Mouse (Mus musculus): ENCODE measurements around the gene Ccdc162.

Ccdc162 gene

DNA sequence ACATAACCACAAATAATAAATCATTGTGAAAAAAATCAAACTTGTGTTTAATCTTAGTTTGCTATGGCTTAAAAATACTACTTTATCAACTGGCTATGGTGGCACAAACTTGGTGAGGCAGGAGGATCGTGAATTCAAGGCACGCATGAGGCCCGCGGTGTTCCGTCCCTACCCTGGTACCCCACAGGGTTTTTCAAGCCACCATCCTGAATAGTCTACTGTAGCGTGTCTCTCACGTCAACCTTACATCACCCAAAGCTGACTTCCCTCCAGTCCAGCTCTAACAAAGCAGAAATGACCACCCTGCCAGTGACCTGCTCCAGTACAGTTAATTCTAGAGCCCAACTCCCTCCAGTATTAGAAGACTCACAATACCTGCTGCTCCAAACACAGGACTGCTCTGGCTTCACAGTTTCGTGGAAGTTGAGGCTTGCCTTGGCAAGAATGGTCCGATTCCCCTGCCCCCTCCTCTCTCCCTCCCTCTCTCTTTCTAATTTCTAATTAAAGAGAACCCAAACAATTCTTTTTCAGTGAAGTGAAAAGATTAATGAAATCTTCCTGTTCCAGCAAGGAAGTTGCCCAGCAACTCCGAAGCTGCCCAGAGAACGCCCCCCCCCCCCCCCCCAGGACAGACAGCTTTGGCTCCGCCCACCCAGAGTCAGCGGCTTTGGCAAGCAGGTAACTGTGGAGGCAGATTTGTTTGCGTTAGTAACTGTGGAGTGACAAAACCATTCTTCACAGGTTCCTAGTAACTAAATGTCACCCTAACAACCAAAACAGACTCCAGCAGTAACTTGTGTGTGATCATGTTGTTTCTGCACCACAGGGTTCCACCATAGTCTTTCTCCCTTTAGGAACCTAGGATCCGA lies at the start of gene Ccdc162:
Gene Ccdc162 (minus strand): TSS at position 606 of the 869 bp plus-strand sequence.
- DNase-seq (ENCODE audit: low read depth in 2 of 2, low spot score in 2 of 2): no peak

DNA sequence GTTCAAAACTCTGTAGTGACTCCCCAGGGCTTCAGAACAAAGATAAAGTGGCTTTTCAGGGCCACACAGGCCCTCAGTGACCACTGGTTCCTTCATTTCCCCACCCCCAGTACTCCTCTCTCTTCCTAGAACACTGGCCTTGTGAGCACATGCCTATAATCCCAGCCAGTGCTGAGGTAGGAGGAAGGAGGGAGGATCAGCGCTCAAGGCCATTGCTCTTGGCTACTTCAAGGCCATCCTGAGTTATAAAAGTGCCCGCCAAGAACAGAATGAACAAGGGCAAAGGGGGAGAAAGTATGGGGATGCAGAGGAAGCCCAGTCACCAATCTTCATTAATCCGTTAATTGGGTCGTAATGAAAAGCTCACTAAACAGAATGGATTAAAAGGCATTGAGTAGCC lies 49.2 kb upstream of the Ccdc162 start:
- no peak for DNase-seq (ENCODE audit: low read depth in 2 of 2, low spot score in 2 of 2)

DNA sequence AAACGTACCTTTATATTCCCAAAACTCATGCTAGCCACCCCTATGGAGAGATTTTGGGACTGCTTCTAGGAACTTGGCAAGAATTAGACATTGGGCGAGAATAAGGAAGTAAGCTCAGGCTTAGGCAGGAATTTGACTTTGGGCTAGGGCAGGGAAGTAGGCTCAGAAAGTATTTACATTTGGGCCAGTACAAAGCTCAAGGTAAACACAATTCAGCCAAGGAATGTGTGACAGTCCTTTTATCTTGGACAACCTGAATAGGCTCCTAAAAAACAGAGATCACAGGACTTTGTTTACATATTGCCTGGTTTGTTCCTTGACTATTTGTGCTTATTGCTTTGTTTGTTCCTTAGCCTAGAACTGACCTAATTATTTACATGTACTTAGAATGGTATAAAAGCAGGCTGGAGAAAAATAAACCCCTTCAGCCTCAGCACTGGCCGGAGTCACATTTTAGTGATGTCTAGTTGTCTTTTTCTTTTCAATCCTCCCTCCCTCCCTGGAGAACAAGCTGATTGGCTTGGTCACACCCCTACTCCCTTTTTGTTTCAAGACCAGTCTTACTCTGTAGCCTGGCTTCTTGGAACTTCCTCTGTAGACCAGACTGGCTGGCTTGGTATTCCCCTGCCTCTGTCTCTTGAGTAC lies 47.4 kb upstream of the Ccdc162 start:
- DNase-seq (ENCODE audit: low read depth in 2 of 2, low spot score in 2 of 2): no peak

DNA sequence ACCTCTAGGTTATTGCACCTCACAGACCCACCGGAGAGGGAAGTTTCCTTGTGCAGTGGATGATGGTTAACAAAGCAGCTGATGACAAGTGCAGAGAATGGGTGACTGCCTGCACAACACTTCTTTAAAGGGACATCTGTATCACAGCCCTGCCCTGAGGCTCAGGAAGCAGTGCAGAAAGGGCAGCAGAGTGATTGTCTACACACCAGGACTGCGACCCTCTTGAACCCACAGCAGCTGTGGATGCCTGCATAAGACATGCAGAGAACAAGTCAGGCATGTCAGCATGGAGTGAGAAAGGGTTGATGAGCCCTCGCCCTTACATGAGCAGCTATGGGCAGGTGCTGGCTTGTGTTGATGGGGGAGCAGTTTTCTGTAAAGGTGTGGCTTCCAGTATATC lies 44.4 kb upstream of the Ccdc162 start:
- DNase-seq (ENCODE audit: low read depth in 2 of 2, low spot score in 2 of 2): no peak

DNA sequence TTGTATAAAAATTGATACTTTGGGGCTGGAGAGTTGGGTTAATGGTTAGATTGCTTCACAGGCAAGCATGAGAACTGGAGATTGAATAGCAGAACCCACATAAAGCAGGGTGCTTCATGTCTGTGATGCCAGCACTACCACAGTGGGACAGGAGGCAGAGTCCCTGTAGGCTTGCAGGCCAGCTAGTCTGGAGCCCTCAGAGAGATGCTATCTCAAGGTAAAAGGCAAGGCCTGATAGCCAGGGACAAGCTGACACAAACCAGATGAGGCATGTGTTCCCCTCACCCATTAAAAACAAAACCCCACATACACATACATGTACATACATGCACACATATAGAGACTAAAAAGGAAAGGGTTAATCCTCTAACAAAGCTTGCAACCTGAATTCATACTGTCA lies 41.6 kb upstream of the Ccdc162 start:
- no peak for DNase-seq (ENCODE audit: low read depth in 2 of 2, low spot score in 2 of 2)

DNA sequence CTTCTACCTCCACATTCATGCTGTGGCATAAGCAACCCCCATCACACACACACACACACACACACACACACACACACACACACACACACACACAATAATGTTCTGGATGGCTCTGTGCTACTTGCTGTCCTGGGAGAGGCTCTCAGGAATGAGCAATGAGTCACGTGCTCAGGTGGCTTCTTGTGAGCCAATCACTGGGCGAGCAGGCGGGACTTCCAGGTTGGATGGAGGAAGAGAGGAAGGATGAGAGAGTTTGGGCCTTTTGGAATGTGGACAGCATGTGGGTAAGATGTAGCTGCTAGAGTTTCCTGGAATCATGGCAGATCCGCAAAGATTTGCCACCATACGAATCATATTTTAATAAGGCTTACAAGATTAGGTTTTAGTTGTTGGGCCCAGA lies 40.8 kb upstream of the Ccdc162 start:
- no peak for DNase-seq (ENCODE audit: low read depth in 2 of 2, low spot score in 2 of 2)

DNA sequence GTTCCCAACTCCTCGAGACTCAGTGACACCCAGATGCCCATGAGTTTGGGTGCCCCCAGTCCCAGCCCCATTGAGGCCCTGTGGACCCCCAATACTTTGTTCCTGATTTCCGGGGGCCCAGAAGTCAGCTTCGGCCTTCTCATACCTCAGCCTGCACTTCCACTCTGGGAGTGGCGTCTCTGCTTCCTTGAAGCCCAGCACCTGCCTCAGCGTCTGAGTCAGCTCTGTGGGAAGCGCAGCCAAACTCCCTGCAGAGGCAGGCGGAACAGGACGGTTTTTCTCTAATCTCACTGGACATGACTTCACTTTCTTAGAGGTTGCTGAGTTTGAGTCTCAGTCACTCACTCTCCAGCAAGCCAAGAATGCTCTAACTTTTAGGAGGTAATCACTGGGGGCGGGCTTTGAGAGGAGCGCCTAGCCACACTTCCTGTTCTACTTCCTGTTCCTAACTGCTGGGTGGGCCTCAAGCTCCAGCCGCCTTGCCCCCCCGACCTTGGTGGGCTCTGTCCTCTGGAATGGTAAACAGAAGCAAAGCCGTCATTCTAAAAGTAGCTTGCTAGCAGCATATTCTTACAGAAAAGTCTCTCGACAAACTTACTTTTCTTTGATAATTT lies 35.5 kb upstream of the Ccdc162 start:
- peak; percentile 11 to 24 for DNase-seq (ENCODE audit: low read depth in 2 of 2, low spot score in 2 of 2)

DNA sequence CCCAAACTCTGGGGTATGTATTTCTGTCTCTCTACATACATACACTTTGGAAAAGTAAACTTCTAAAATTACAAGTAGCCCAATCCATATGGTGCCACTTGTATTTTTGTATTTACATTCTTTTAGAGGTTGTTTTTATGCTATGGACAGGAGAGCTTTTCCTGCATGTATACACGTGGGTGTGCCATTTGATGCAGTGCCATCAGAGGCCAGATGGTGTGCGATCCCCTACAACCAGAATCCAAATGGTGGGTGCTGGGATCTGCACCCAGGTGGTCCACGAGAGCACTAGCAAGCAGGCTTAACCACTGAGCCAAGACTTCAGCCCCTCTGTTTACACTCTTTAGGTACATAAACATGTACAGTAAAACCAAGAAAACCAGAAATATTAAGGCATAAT lies 32.9 kb upstream of the Ccdc162 start:
- DNase-seq (ENCODE audit: low read depth in 2 of 2, low spot score in 2 of 2): no peak

DNA sequence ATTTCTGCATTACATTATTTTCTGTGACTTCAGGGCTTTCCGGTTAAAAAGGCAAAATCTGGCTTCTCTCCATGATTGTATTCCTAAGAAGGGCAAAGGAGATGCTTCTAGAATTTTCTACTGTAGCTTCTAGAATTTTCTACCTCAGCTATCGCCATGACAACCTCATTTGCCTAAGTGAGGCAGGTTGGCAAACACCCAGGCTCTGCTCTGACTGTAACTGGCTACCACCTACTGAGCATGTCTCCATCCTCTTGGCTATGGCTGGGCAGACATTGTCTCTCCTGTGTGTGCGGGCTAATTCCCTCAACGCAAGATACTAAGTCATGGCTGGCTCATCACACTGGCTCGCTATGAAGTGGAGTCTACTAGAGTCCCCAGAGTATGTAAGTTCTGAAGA lies 30.1 kb upstream of the Ccdc162 start:
- no peak for DNase-seq (ENCODE audit: low read depth in 2 of 2, low spot score in 2 of 2)

DNA sequence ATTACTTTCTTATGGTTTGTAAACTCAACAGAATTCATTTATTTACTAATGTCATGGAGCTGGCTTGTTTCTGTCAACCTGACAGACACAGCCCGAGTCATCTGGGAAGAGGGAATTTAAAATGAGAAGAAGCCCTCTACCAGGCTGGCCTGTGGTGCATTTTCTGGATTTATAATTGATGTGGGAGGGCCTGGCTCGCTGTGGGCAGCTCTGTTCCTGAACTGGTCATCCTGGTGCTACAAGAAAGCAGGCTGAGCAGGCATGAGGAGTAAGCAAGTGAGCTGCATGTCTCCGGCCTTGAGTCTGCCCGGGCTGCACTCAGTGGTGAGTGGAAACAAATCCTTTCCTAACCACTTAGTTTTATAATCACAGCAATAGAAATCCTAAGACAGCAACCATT lies 27.6 kb upstream of the Ccdc162 start:
- DNase-seq (ENCODE audit: low read depth in 2 of 2, low spot score in 2 of 2): no peak

DNA sequence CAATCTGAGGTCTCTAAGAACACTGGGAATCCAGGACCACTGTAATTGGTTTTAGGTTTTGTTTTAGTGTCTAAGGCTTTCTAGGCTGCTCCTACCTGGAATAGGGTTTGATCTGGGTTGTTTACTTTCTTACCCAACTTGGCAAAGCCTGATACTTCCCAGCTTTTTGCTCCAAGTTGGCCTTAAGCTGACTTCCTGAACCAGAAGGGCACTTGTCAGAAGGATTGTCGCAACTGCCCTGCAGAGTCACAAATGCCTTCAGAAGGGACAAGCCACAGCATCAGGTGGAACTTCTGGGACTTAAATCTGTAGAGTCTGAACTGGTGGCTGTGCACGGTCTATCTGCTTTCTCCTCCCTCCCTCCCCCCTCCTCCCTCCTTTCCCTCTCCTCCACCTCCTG lies 23.8 kb upstream of the Ccdc162 start:
- DNase-seq (ENCODE audit: low read depth in 2 of 2, low spot score in 2 of 2): no peak

DNA sequence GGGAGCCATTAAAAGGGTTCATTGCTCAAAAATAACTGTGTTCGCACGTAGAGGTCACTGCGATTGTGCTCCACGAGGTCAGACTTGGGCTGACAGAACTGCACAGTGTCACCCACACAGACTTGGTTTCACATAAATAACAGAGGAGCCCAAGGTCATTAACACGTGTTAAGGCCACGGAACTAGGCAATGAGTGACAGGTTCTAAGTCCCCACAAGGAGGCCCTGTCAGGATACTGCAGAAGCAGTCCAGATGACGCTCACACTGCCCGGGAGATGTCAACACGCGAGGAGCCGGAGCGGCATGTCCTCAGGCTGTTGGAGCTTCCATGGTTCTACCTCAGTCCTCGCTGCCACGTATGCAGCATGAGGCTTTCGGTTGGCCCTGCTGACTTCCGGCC lies 20.8 kb upstream of the Ccdc162 start:
- no peak for DNase-seq (ENCODE audit: low read depth in 2 of 2, low spot score in 2 of 2)

DNA sequence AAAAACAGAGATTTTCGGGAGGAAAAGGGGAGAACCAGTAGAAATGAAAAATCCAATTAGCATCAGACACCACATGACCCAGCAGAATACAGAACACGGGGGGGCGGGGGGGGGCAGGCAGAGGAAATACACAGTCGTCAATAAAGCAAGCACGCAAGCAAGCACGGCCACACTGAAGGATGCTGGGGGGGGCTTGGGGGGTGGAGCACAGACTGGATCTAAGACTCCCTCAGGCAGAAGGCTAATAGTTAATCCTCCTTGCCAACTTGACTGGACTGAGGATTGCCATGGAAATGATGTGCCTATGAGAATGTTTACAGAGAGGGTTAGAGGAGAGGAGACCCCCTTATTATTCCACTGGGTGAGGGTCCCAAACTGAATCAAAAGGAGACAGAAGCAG lies 19.0 kb upstream of the Ccdc162 start:
- DNase-seq (ENCODE audit: low read depth in 2 of 2, low spot score in 2 of 2): no peak

DNA sequence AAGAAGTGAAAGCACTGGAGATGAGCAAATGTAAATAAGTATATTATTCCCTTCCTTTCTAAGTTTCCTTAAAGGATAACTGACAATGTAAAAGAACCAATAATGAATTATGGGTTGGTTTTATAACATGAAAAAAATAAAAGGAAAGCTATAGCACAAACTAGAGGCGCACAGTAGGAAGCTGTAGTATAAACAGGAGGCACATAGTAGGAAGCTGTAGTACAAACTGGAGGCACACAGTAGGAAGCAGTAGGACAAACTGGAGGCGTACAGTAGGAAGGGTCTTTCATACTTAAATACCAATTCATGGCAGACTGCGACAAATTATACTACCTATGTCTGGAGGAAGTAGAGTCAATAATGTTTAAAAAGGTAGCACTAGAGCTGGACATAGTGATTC lies 16.8 kb upstream of the Ccdc162 start:
- no peak for DNase-seq (ENCODE audit: low read depth in 2 of 2, low spot score in 2 of 2)

DNA sequence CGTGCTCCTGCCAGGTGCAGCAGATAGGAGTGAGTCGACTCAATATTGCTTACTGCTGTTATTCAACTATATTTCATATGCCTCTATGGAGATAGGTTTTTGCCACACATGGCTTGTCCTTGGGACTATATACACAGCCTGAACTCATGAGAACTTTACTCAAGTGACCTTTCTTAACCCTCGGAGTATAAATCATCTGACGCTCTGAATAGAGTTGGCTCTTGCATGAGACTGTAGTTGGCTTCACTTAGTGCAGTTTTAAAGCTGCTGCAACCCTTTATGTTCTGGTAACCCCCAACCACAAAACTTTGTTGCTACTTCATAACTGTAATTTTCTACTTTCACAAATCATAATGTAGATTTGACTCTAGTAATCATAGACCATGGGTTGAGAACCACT lies 15.5 kb upstream of the Ccdc162 start:
- no peak for DNase-seq (ENCODE audit: low read depth in 2 of 2, low spot score in 2 of 2)

DNA sequence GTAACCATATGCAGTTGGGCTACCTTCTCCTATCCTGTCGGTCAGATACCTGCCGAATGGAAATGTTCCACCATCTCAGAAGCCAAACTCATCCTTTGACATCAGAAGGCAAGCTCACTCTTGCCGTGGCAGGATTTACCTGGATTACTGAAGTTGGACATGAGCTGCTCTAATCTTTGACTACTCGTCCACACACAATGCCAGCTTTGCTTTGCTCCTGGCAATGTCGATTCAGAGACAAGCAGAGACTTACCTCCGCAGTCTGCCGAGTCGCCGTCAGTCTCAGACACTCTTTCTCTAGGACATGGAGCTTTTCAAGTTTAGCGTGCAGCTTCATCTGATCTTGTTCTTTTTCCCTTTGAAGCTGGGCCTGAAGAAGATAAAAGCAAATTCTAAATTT lies 14.3 kb upstream of the Ccdc162 start:
- no peak for DNase-seq (ENCODE audit: low read depth in 2 of 2, low spot score in 2 of 2)

DNA sequence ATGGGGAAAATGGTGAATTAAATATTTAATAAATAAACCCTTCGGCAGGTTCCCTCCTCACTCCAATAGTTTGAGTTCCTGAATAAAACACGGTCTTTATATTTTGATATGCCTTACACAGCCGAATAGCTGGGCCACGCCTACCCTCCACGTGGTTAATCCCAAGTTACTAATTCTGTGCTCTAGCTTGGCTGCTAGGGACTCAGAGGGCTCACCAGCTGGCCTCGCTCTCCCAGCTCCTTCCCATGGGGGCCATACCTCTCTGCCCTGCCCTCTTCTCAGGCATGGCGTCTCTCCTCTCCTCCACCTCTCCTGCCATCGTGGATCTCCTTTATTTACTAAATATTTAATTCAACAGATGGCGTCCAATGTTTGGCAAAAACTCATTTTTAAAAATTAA lies 9.8 kb upstream of the Ccdc162 start:
- no peak for DNase-seq (ENCODE audit: low read depth in 2 of 2, low spot score in 2 of 2)

DNA sequence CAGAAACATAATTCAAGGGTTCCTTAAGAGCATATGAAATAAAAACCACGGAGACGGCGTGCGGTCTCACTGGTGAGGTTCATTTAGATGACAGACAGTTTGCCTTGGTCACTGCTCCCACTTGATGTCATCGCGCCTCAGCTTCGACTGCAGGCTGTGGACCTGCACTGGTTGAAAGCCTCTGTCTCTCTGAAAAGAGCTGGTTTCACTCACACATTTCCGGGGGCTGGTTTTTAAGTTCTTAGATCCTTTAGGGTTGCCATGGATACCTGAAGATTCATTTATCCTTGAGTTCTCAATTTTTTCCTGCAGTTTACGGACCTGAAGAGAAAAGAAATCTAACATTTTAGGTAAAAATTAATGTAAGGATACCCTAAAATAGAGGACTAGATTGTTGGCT lies 3.2 kb upstream of the Ccdc162 start:
- no peak for DNase-seq (ENCODE audit: low read depth in 2 of 2, low spot score in 2 of 2)

DNA sequence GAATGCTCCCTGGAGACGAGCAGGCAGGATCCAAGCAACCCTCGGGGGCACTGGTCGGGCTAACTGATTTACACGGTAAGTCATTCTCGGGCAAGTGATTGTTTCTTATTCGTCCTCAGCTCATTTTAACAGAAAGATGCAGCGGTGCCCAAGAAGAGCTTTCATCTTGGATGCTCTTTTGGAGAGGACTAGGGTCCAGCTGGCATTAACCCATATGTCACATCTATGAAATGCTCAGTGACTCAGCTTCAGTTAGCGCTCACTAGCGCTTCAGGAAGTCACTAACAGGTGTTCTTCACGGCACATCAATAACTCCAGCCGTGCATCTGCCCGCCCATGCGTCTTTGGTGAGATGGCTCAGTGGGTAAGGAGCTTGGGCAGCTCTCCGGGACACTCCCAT lies 877 bp downstream of the Ccdc162 start:
- no peak for DNase-seq (ENCODE audit: low read depth in 2 of 2, low spot score in 2 of 2)

DNA sequence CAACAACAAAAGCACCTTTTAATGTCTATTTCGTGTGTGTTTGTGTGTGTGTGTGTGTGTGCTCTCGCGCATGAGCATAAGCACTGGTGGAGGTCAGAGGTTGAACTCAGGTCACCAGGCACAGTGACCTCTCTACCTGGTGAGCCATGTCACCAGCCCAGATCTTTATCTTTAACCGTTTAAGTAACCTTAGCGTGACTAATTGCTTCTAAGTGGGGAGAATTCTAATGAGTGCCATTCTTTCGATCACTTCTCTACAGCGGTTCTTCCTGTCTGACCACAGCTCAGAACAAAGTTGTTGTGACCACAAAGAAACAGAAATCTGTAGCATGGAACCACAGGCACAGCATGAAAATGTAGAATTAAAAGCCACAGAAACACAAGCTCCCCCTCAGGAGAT lies 5.0 kb downstream of the Ccdc162 start:
- DNase-seq (ENCODE audit: low read depth in 2 of 2, low spot score in 2 of 2): no peak

DNA sequence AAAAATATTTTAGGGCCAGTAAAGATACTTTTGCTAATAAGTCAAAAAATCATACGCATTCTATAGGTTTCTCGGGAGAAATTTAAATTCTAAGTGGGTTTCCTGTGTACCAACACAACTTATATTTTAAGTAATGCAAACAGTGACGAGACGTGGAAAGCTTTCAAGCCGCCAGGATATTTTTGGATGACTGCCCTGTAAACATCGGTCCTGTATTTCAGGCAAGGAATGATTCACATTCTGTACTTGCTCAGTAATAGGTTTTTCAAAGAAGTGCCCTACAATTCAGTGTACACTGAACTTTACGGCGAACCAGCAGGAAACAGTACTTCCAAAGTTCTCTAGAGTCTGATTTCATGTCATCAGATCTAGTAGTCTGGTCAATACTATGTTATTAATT lies 5.7 kb downstream of the Ccdc162 start:
- no peak for DNase-seq (ENCODE audit: low read depth in 2 of 2, low spot score in 2 of 2)

DNA sequence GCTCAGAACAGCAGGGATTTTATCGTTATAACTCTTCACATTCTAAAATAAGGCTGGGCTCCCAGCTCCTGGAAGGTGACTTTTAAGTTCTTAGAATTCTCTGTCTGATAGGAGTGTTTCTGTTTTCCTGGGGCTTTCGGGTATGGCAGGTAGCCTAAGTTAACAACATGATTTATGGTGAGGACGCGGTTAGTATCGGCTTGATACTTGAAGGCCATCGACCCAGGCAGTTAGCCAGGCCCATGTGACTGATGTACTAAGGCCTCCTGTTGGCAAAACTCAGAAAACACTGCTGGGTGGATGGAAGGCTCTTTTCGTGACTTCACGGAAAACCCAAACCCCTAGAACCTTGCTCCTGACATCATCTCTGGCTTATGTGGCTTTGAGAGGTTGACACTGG lies 7.1 kb downstream of the Ccdc162 start:
- no peak for DNase-seq (ENCODE audit: low read depth in 2 of 2, low spot score in 2 of 2)

Measured in CD8-positive naive resting alpha-beta T cell, adult 2 months (primary cell).